In the genomic region with DNA sequence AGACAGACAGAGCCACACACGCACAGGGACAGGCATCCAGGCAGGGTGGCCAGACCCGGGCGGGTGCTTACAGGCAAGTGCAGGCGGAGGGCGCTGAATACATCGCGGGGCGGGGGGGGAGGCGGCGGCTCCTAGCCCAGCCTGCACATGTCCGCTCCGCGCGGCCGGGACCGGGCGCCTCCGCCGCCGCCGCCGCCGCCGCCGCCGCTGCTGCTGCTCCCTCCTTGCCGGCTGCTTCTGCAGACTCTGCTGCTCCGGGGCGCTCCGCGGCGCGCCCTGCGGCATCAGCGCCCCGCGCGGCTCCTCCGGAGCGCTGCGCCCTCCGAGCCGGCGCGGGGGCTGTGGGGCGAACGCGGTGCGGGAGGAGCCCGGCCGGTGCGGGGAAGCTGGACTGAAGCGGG, we compare ENCODE assay signal across 8 mouse cellular contexts. TPM values are rescaled to one million over a fixed set of nuclear protein-coding genes. Genes with fewer than 3 reads are reported as not detected.
DNase-seq lines count a peak whose midpoint lies in the region; ATAC-seq lines count a peak whose summit lies in the region.

TSS of gene Fgf18 (minus strand) at position 230 of the 401 bp plus-strand sequence.

- peaks cover 27% of the 10 kb centered on the region for H3K27me3 ChIP-seq in heart, embryonic 13.5 days (replicated peaks)
- peaks cover 10% of the 10 kb centered on the region; the same call in 1 of the 2 replicates for H3K27me3 ChIP-seq in midbrain, embryonic 14.5 days (ENCODE audit: control insufficient read depth, insufficient read depth, low read length)

- H3K9ac ChIP-seq in heart, embryonic 13.5 days: peak within 1 kb of the TSS; percentile 84
- peak within 1 kb of the TSS; percentile 70 for H3K9ac ChIP-seq in midbrain, embryonic 14.5 days (replicated peaks; ENCODE audit: low read length)

- WGBS in heart, embryonic 13.5 days: under 1% methylated on average over 23 of the region's 53 CpGs
- WGBS in midbrain, embryonic 14.5 days: 1% methylated on average over 52 of the region's 53 CpGs

- peak; percentile 38 for ATAC-seq in frontal cortex, adult (ENCODE audit: low TSS enrichment)
- peak; percentile 32 for ATAC-seq in CD4-positive, CD25-positive, alpha-beta regulatory T cell, adult 4 months
- ATAC-seq in heart, embryonic 13.5 days (ENCODE audit: extremely low read depth, insufficient number of reproducible peaks, low FRiP score, low TSS enrichment): no peak
- ATAC-seq in midbrain, embryonic 14.5 days (ENCODE audit: low FRiP score, low TSS enrichment): peak; percentile 46
- ATAC-seq in activated CD4-positive, CD25-positive, alpha-beta regulatory T cell, adult 4 months: no peak

- H3K4me2 ChIP-seq in heart, embryonic 13.5 days: peak within 1 kb of the TSS; percentile 96
- peak within 1 kb of the TSS; percentile 82 for H3K4me2 ChIP-seq in midbrain, embryonic 14.5 days (ENCODE audit: low read length)

- no peaks in the 10 kb centered on the region for H3K9me3 ChIP-seq in heart, embryonic 13.5 days
- H3K9me3 ChIP-seq in midbrain, embryonic 14.5 days (ENCODE audit: control insufficient read depth, low read length): no peaks in the 10 kb centered on the region

- peaks cover 30% of the 10 kb centered on the region for H3K36me3 ChIP-seq in heart, embryonic 13.5 days
- peaks cover 23% of the 10 kb centered on the region for H3K36me3 ChIP-seq in midbrain, embryonic 14.5 days (ENCODE audit: control insufficient read depth, insufficient read depth, low read length)

- peaks cover 55% of the 10 kb centered on the region for H3K4me1 ChIP-seq in heart, embryonic 13.5 days
- H3K4me1 ChIP-seq in midbrain, embryonic 14.5 days (ENCODE audit: control insufficient read depth, insufficient read depth, low read length): peaks cover 32% of the 10 kb centered on the region

- H3K4me3 ChIP-seq in heart, embryonic 13.5 days: peak within 1 kb of the TSS; percentile 71
- peak within 1 kb of the TSS; percentile 52 for H3K4me3 ChIP-seq in midbrain, embryonic 14.5 days (replicated peaks; ENCODE audit: low read depth, low read length)

- peak within 1 kb of the TSS; percentile 89 for H3K27ac ChIP-seq in heart, embryonic 13.5 days (replicated peaks)
- peak within 1 kb of the TSS; percentile 77 for H3K27ac ChIP-seq in midbrain, embryonic 14.5 days (replicated peaks; ENCODE audit: low read depth, low read length)

- no peak for DNase-seq in frontal cortex, postnatal 25 days (ENCODE audit: low spot score in 2 of 2)
- peak; percentile 54 to 58 for DNase-seq in cerebellum, postnatal 14 days
- peak; percentile 27 to 57 for DNase-seq in kidney, postnatal 25 days
- peak; percentile 84 for DNase-seq in midbrain, embryonic 14.5 days

RNA-seq across cellular contexts. Expression of gene Fgf18, which starts in this region (rescaled TPM):
- not detected for polyA plus RNA-seq in CD4-positive, CD25-positive, alpha-beta regulatory T cell, adult 4 months (2017; shearing (Covaris generic))
- polyA plus RNA-seq in heart, embryonic 13.5 days (2015; fragmentation: Nextera tagmentation; extraction: Ambion mirVana): 3.3 and 4.3 TPM in 2 replicates
- 4.7 and 5.5 TPM in 2 replicates for polyA plus RNA-seq in midbrain, embryonic 14.5 days (2014; fragmentation: Nextera tagmentation; extraction: Ambion mirVana)
- polyA plus RNA-seq in activated CD4-positive, CD25-positive, alpha-beta regulatory T cell, adult 4 months (2017; shearing (Covaris generic)): not detected

Comparison
In these comparisons a context has a peak if more than half of its experiments do, and no peak if none do; other contexts are left out.
1. Peak in ATAC-seq in CD4-positive, CD25-positive, alpha-beta regulatory T cell, adult 4 months; RNA of the gene not detected or under 1 TPM.
2. ATAC-seq: peak in frontal cortex, adult (single experiment) and midbrain, embryonic 14.5 days (single experiment); none in heart, embryonic 13.5 days (single experiment) and activated CD4-positive, CD25-positive, alpha-beta regulatory T cell, adult 4 months (single experiment).
3. DNase-seq: peak in cerebellum, postnatal 14 days (2 of 2), kidney, postnatal 25 days (2 of 2) and midbrain, embryonic 14.5 days (single experiment); none in frontal cortex, postnatal 25 days (0 of 2).